Mouse (Mus musculus): ENCODE results near the gene Fbxo8.

Gene Fbxo8
- long read RNA-seq, experiment 1, transcript Fbxo8-201 (6 exons, 3,571 nt): major isoform, 20 of 37 reads
- long read RNA-seq, experiment 1, partial matches to known transcripts: 1 of 37 reads
- long read RNA-seq, experiment 1, other reads (novel, unspliced or antisense): 14 of 37 reads
- long read RNA-seq, experiment 2, transcript Fbxo8-201 (6 exons, 3,571 nt): major isoform, 21 of 32 reads
- long read RNA-seq, experiment 2, partial matches to known transcripts: 2 of 32 reads
- long read RNA-seq, experiment 2, other reads (novel, unspliced or antisense): 9 of 32 reads

DNA sequence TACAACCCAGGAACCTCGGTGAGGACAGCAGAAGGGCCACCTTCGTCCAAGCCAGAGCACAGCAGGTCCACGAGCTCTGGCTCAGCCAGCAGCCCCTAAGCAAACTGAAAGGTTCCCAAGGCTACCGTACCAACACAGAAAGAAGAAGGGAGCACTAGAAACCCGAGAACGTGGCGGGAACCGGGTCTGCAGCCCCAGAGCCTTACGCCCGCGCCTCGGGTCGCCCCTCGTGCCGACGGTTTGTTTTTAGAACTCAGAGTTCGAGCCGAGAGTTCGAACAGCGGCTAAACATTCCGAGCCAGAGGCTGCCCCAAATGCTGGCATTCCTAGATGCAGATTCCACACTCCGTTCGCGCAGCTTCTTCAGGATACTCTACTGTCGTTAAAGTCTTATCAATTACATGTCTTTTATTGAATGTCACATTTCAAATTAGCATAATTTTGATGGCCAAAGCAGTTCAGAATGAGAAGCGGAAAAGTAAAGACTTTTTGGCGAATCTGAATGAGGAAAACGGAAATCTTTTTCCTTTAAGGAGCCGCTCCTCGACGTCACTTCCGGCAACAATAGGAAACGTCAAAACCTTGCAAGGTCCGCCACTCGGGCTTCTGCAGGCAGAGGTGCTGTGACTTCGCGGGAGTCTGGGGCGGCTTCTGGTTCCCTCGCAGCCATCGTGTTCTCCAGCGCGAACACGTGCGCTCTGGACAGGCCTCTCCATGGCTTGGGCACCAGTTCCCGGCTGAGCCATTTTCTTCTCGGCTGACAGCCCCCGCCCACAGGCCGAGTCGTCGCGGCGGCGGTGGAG lies at the start of gene Fbxo8, which contains the start of gene Cep44:
TSS of gene Fbxo8 (plus strand) at position 533 of the 803 bp plus-strand sequence.
TSS of gene Cep44 (minus strand) at position 490 of the 803 bp plus-strand sequence.
- intact Hi-C loops (cut with DNase I): no loop called here

DNA sequence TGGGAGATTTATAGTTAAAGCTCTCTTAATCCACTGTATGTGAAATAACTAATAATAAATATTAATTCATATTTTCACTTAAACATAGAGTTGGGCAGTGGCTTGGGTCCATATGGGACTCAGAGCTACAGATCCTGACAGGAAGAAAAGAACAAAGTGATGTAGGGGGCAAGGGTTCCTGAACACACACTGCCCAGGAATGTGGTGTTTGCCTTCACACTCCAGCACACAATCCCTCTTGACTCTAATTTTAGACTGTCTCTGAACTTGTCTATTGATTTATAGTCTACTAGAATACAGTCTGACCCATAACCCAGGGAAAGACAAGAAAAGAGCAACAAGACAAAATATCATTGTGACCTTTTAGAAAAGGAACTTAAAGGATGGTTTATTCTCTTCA lies 49.0 kb upstream of the Fbxo8 start:
- intact Hi-C loops (cut with DNase I): no loop called here

DNA sequence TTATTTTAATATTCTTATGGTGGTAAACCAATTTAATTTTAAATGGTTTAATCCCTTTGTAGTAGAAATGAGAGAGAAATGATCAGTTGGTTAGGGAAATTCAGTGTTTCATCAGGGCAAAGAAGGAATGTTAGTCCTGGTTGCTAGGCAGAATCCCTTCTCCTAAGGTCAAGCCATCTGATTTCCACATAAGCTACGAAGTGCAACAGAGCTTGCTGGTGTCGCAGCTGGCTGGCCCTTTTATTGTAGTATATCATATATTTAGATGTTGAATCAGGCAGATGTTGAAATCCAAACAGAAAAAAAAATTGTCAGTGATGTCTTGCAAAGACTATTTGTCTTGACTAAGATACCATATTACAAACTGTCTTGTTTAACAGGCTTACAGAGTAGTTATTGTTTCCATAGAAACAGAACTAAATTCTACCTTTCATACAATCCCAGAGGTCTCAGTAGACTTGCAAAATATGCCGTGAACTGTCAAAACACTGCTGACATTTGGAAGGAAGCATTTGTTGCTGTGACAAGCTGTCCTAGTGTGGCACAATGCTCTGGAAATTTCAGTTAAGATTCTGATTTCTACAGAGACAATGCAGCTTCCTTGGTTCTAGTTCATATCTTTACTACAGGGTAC lies 42.5 kb upstream of the Fbxo8 start:
- intact Hi-C loops (cut with DNase I): no loop called here

DNA sequence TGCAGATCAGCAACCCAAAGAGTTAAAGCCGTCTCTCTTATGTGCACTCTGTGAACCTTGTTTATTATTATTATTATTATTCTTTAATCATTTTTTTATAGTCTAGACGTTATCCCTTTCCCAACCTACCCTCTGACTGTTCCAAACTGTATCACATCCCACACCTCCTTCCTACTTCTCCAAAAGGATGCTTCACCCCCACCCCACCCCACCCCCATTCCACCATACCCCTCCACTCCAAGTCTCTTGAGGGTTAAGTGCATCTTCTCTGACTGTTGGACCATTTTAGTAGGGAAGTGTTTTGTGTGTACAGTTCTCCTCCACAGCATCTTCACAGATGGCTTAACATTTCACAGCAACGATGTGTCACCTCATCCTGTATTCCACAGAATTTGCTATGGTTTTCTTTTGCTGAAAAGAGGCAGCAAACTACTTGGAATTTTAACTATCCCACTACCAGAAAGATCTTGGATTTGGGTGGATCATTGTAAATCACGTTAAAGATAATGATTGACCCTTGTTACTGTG lies 41.9 kb upstream of the Fbxo8 start:
- intact Hi-C loops (cut with DNase I): no loop called here

DNA sequence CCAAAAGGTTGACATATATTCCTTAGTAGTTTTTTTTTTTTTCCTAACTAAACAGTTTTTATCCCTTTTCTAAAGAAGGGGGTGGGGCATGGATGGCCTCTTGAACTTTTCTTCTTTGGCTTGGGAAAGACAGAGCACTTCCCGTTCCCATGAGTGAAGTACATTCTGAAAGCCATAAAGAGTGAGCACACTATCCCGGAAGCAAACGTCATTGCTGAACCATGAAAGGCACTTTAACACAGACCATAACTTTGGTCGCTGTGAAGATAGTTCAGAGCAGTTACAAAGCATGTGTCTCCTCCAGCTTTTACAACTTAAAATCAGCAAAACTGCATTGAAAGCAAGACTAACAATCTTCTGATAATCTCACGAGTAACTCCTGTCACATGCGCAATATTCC lies 32.0 kb upstream of the Fbxo8 start:
- intact Hi-C loops (cut with DNase I): no loop called here

DNA sequence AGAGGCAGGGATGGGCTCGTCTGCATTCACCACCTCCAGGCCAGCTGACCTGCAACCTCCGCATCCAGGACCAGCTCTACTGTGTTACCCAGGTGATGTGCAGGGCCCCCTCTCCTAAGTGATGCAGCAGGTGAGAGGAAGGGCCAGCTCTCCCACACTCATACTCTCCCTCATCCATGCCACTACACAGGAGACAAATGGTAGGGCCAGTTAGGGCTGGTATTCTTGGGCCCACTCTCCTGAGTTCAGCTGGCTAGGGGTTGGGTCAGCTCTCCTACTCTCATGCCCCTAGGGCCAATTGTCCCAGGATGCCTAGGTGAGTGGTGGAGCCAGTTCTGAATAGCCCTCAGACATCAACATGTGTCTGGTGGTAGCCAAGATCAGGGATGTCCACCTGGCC lies 30.6 kb upstream of the Fbxo8 start:
- intact Hi-C loops (cut with DNase I): no loop called here

DNA sequence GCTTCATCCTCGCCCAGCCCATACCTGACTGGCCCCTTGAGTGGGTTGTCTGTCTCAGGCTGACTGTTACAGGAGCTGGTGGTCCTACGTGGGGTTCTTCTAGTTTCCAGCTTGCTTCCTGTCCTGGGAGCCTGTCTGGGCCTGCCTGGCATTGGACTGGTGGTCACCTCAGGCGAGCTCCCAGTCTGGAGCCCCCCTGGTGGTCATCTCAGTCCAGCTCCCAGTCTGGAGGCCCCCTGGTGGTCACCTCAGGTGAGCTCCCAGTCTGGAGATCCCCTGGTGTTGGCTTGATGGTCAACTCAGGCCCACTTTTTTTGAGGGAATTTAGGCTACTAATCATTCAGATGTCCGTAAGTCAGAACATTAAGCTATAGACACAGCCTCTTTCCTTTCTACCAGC lies 29.8 kb upstream of the Fbxo8 start:
- intact Hi-C loops (cut with DNase I): no loop called here

DNA sequence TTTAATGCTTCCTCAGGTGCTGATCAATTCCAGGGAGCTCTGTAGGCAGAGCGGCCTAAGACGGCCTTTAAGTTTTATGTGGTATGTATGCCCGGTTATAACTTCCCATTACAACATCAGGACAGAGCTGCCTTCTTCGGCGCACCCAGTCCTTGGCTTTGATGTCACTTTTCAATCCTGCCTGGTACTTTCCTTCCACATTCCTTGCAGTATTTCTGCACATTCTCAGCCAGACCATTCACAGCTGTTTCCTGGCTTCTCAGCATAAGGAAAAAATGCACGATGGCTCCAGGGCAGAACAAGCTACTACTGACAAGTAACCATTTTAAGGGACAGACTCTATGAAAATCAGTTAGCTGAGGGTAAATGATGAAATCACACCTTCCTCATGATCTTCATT lies 22.0 kb upstream of the Fbxo8 start:
- intact Hi-C loops (cut with DNase I): no loop called here

DNA sequence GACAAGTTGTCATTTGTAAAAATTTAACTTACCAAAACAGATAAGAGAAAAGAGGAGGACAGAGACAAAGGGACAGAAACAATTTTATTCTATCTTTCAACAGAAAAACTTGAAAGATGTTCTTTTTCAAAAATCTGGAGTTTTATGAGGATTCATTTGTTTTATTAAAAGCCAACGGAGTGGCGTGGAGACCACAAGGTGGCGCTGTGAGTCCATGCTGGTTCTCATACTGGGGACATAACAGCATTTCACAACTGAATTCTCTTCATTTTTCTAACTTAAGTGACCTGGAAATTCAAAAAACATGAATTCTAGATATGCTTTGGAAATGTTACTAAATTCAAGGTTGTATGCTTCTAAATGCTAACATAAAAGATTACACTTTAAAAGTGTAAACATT lies 20.5 kb upstream of the Fbxo8 start:
- intact Hi-C loops (cut with DNase I): loop anchor here (2.0 kb wide), 1 partner anchor 84 kb away; no protein-coding TSS in a partner anchor

DNA sequence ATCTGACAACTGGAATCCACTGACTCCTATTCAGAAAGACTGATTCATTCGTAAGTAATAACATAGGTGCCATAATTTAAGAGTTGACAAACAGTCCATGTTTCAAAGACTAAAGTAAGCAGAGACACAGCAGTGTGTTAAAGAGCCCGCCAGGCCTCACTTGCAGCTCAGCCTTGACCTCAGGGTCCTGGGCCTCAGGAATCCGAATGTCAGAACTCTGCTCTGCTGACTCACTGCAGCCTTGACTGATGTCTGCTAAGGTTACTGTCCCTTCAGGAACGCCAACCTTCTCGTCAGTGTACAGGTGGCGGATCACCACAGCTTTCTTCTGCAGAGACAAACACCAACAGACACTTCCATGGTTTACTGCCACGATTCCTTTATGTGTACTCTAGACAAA lies 10.2 kb upstream of the Fbxo8 start:
- intact Hi-C loops (cut with DNase I): no loop called here

DNA sequence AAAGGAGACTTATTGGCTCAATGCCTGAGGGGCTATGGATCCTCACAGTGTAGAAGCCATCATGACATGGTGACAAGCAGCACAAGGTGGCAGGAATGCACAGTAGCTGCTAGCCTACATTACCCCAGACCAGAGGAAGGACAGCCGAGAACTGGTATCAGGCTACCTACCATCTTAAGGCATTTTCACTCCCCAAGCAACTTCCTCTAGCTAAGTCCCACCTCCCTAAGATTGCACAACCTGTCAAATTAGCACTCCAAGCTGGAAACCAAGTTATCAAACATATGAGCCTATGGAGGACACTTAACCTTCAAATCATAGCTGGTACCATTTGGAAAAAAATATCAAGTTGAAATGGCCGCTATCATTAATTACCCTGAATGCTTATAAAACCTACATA lies 3.0 kb upstream of the Fbxo8 start:
- intact Hi-C loops (cut with DNase I): no loop called here

DNA sequence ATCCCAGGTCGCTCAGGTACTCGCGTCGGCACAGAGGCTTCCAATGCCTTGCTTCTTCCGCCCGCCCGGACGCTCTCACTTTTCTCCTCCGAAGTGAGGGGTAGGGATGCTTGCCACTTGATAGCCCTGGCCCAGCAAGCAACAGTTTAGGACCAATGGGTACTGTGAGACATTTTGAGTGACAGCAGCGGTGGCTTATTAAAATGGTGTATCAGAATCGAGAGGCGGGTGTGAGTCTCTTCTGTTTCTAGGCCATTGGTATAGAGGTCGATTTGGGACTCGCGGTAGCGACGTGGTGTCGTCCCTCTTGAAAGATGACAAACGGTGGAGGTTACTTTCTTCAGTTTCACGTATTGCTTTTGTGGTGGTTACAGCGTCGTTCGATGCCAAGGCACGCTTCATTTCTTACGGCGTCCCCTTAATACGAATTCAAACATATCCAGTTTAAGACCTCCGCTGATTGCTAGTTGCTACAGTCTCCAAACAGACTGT lies 517 bp downstream of the Fbxo8 start:
- intact Hi-C loops (cut with DNase I): no loop called here

DNA sequence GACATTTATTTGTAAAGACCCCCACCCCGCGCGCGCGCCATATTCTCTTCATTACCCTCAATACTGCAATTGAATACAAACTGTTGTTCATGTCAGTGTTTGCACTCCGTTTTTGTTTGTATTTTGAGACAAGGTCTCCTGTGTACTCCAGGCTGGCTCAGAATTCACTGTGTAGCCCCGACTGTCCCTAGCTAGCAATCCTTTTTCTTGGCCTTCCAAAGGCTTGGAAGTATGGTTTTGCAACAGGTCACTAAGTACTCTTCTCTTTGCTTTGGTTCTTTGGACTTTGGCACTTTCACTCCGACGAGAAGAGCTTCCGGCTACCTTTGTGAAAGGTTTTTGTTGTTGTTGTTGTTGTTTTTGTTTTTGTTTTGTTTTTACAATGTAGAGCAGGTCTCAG lies 1.2 kb downstream of the Fbxo8 start:
- intact Hi-C loops (cut with DNase I): no loop called here

DNA sequence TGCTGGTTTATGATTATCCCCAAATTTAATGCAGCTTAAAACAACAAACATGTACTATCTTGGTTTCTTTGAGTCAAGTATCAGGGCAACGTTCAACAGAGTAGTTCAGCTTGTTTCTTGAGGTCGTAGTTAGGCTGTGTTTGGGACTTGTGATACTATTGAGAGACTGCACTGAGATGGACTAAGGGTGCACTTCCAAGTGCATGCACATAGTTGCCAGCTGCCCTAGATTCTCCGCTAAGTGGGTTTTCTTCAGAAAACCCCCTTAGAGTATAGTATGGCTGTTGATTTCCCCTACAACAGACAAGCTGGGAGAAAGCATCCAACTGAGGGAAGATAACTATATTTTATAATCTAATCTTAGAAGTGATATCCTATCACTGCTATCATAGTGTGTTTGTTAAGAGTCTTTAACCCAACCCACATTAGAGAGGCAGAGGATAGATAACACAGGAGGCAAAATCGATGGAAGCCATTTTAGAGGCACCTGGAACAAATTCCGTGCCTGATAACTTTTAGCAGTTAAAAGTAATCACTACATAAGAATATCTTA lies 1.7 kb downstream of the Fbxo8 start:
- intact Hi-C loops (cut with DNase I): no loop called here

DNA sequence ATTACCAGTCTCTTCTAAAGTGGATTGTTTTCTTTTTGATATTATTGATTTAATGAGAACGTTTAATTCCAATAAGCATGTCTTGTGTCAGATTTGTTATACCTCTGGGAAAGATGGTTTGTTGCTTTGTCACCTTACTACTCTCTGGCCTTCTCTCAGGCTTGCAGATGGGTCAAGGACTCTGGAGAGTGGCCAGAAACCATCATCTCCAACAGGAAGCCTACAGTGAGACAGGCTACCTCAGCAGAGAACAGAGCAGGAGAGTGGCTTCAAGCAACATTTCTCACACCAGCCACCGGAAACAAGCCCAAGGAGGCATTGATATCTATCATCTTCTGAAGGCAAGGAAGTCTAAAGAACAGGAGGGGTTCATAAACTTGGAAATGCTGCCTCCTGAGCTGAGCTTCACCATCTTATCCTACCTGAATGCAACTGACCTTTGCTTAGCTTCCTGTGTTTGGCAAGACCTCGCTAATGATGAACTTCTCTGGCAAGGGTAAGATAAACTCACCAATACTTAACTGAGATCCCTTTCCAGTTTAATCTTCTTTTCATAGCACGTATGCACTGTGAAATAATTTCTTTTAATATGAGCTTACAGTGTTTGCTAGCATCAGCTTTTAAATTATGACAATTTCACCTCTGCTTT lies 13.6 kb downstream of the Fbxo8 start:
- intact Hi-C loops (cut with DNase I): no loop called here

DNA sequence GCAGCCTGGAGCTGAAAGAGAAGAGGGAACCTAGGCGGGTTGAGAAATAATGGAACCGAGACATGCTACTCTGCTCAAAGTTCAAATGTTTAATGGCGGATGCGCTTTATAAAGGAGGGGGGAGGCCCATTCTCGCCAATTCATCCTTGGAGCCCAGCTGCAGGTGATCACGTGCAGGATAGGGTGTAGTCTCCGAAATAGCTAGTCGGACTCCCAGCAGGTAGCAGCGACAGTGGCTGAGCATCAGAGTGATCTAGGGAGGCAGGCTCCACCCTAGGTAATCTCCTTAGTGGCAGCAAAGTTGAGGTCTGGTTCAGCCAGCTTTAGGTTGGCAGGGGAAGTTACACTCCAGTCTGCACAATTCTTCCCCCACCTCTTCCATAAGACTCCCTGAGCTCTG lies 16.0 kb downstream of the Fbxo8 start:
- intact Hi-C loops (cut with DNase I): no loop called here

DNA sequence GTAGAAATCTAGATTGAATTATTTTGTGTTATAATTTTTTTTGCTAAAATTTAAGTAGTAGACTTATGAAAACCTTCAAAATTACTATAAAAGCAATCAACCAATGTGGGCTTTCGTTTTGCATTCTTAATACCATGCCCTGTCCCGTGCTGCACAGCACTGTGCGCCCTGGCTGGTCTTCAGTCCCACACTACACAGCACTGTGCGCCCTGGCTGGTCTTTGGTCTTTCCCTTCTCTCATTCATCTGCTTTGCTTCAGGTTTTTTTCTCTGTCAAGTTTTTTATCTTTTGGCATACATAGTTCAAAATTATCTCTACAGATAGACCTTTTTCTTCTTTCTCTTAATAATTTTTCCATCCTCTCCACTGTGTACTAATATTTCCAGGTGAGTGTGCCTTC lies 30.0 kb downstream of the Fbxo8 start:
- intact Hi-C loops (cut with DNase I): no loop called here

DNA sequence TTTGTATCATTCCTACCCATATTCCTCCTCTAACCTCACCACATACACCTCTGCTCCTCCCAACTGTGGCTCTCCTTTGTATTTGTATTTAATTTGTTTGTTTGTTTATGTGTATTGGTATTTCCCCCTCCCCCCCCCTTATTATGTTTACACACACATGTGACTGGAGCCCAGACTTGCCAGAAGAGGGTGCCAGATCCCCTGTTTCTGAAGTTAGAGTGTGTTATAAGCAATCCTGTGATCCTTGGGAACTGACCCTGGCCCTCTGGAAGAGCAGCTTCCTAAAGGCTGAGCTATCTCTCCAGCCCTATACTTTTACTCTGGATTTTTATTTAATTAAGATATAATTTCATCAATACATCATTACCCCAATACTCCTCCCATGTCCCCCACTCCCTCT lies 32.0 kb downstream of the Fbxo8 start:
- intact Hi-C loops (cut with DNase I): no loop called here

DNA sequence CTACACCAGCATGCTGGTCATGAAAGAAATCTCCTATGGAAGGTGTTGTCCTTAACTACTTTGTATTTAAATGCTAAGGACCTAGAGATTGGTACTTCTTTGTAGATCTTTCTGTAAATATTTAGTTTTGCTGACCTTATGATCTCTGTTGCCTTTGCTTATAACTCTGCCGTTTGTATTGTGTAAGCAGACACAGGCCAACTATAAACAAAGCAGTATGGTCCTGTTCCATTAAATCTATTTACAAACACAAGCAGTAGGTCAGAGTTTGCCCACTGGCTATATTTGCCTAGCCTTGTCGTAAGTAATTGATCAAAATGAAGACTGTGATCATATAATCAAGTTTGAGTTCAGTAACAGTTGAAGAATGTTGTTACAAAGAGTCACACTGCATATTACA lies 38.1 kb downstream of the Fbxo8 start:
- intact Hi-C loops (cut with DNase I): no loop called here

DNA sequence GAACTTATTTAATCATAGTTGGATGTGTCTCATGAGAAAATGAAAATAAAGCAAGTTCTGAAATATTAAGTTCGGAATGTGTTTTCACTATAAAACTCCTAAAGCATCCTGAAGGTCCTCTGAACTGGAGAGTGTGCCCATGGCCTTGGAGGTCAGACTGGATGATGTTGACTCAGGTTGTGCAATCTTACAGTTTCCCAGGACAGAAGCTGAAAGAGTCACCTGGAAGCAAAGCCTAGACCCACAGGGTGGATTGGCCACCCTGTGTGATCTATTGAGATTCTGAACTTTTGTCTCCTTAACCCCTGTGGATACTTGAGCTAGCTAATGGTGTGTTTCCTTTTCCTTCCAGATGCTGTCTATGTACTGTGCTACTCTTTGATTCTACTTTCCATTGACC lies 40.2 kb downstream of the Fbxo8 start:
- intact Hi-C loops (cut with DNase I): no loop called here

DNA sequence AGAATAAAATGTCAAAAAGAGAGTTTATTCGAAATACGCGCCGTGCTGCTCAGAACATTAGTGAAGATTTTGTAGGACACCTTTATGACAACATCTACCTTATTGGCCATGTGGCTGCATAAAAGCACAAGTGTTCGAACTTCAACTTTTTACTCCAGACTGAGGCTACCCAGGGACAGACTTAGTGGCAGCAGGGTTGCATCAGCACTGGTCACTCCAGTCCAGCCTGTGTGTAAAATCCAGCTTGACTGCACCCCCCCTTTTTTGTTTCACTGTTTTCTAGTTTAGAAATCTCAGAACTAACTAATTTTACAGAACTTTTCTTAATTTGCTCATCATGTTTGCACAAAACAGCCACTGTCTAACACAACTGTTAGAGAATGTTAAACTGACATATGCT lies 40.6 kb downstream of the Fbxo8 start:
- intact Hi-C loops (cut with DNase I): no loop called here

Data from adrenal gland (tissue).